Mouse (Mus musculus): ENCODE results near the gene Trp53inp2. TPM values are rescaled to one million over a fixed set of nuclear protein-coding genes. Genes with fewer than 3 reads are reported as not detected.

Gene Trp53inp2
- total RNA-seq, 1 experiment from 2014 or later, result 2.8 TPM

- no peak for ATAC-seq (replicated peaks; ENCODE audit: low read depth, poor library complexity, severe bottlenecking)
These were observed 2.1 kb downstream of the Trp53inp2 start for GRCm38 (mm10) chr2:155382791-155383438.

DNA sequence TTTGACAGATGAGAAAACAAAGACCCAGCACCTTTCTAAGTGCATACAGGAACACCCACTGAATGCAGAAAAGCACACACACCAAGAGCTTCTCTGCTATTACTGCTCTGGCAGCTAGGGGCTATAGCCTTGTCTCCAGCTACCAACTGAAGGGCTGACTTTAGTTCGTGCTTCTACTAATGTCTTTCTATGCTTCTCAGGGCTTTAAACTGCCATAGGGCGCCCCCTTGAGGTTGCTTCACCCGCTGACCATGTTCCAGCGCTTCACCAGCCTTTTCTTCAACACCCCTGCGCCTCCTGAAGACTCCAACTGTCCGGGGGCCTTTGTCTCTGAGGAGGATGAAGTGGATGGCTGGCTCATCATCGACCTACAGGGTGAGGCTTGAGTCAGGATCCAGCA, 4.2 kb downstream of the Trp53inp2 start:
- ATAC-seq (replicated peaks; ENCODE audit: low read depth, poor library complexity, severe bottlenecking), result peak; percentile 75

- ATAC-seq (replicated peaks; ENCODE audit: low read depth, poor library complexity, severe bottlenecking), result no peak
These were observed 5.1 kb downstream of the Trp53inp2 start for GRCm38 (mm10) chr2:155385731-155386533.

- no peak for ATAC-seq (replicated peaks; ENCODE audit: low read depth, poor library complexity, severe bottlenecking)
These were observed 5.7 kb downstream of the Trp53inp2 start for GRCm38 (mm10) chr2:155386534-155386899.

GRCm38 (mm10) chr2:155387052-155387451, 6.2 kb downstream of the Trp53inp2 start:
- no peak for ATAC-seq (replicated peaks; ENCODE audit: low read depth, poor library complexity, severe bottlenecking)

DNA sequence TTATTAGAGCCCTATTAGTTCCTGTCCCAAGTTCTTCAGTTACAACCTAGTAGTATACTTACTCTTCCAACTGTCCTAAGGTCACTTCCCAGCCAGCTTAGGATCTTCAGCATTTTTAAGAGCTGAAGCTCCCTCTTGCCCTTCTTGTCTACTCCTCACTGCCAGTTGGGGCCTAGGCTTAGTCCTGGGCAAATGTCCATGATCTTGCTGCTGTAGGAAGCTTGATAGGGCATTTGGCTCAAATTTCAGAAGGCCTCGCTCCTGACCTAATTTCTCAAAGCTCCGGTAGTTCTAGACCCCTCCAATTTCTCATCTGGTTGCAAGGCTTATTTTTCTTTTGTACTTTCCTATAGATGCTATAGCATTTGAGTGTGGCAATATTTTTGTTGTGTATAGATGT, 7.7 kb downstream of the Trp53inp2 start:
- ATAC-seq (replicated peaks; ENCODE audit: low read depth, poor library complexity, severe bottlenecking), result no peak

DNA sequence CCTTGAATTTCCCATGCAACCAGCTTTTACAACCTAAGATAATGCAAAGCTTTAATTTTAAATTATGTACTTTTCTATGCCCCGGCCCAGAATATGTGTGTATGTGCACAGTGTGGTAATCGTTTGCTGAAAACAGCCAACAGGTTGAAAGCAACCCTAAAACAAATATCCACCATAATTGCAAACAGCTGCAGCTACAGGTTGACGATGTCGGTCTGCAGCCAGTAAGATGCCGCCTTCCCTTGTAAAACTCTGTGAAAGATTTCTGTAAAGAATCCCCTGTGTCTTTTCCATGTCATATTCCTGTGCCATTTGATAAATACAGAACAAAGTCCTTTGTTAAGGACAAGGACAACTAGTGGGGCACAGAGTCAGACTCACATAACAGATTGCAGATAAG, 13.7 kb downstream of the Trp53inp2 start:
- no peak for ATAC-seq (replicated peaks; ENCODE audit: low read depth, poor library complexity, severe bottlenecking)

DNA sequence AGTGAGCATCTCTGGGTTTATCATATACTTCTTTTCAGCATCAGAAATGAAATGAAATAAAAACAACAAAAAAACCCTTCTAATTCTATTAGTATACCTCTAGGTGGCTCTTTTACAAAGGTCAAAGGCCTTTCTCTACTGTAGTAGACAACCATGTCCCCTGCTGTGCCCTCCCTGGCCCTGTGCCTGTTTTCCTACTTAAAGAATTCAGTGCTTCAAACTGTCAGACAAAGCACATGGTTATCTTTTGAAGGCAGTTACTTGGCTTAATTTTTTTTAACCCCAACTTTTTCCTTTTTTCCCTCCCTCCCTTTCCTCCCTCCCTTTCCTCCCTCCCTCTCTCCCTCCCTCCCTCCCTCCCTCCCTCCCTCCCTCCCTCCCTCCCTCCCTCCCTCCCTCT, 19.4 kb downstream of the Trp53inp2 start:
- no peak for ATAC-seq (replicated peaks; ENCODE audit: low read depth, poor library complexity, severe bottlenecking)

DNA sequence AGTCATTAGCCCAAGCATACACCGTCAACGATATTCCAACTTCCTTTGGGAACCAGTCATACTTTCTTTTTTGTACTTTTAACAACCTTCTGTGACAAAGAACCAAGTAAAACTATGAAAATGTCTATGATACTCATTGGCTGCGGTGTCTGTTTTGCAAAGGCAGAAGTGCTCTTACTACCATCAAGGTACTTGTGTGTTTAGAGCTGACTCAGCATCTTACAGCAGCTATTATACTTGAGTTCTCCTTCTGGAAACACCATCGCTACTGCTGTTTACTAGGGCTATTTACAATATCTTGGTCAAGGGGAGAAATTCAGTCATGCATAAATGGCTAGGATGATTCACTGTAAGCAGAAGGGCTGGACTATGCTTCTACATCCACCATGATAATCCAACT, 21.1 kb downstream of the Trp53inp2 start:
- ATAC-seq (replicated peaks; ENCODE audit: low read depth, poor library complexity, severe bottlenecking), result no peak

- 0 out of 2 replicates have a peak, but pooled peaks have one; percentile 54 for ATAC-seq (replicated peaks; ENCODE audit: low read depth, poor library complexity, severe bottlenecking)
These were observed 23.8 kb downstream of the Trp53inp2 start for GRCm38 (mm10) chr2:155404635-155405034.

DNA sequence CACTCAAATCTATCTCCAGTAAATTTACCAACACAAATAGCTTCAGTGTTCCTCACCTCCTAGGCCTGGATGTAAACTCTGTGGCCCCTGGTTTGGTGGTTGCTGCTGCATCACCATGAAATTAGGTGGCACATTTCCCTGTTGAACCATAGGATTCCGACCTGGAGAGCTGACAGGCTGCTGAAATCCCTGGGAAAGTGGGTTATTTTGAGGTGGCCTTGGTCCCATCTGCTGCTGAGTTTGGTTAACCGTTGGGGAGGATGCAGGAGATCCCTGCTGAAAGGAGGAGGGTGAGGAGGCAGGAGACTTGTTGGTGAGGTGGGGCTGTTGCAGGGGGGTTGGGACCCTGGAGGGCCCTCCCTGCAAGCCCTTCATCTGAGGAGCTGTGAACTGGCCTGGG, 40.1 kb downstream of the Trp53inp2 start:
- no peak for ATAC-seq (replicated peaks; ENCODE audit: low read depth, poor library complexity, severe bottlenecking)

DNA sequence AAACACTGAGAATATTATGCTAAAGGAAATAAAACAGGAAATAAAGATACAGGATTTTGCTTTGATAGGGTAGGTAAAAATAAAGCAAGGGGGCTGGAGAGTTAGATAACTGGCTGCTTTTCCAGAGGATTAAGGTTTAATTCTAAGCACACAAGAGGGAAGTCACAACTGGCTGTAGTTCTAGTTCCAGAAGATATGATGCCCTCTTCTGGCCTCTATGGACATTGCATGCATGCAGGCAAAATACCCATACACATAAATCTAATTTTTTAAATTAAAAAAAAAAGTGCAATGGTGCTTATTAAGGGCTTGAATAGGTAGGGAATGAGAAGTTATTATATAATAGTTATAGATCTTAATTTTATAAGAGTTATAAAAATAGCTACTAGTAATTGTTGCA, 55.6 kb downstream of the Trp53inp2 start:
- no peak for ATAC-seq (replicated peaks; ENCODE audit: low read depth, poor library complexity, severe bottlenecking)

Other genes with a start within 250 kb of the Trp53inp2 start
- 48.2 and 64.5 TPM in 2 replicates for gene Itch, start 247.6 kb upstream of the Trp53inp2 start, total RNA-seq (2017)
- 233 and 253 TPM in 2 replicates for gene Dynlrb1, start 144.5 kb upstream of the Trp53inp2 start, total RNA-seq (2017)
- gene Map1lc3a, start 104.8 kb upstream of the Trp53inp2 start, total RNA-seq (2017), result 0.37 and 1.2 TPM in 2 replicates
- gene Pigu, start 23.6 kb upstream of the Trp53inp2 start, total RNA-seq (2017), result 36.7 and 37.8 TPM in 2 replicates
- gene Ncoa6, start 92.8 kb downstream of the Trp53inp2 start, total RNA-seq (2017), result 13.4 and 25.5 TPM in 2 replicates
- 14.9 and 20.4 TPM in 2 replicates for gene Acss2, start 136.9 kb downstream of the Trp53inp2 start, total RNA-seq (2017)
- 0.19 TPM in 1 of 2 replicates, not detected in the other for gene Ggt7, start 137.2 kb downstream of the Trp53inp2 start, total RNA-seq (2017)
- 18.4 and 22.5 TPM in 2 replicates for gene Gss, start 211.8 kb downstream of the Trp53inp2 start, total RNA-seq (2017)
- gene Myh7b, start 230.2 kb downstream of the Trp53inp2 start, total RNA-seq (2017), result 0.05 TPM in 1 of 2 replicates, not detected in the other

Data from common myeloid progenitor, adult 5-6 weeks (primary cell).